Mouse (Mus musculus): ENCODE measurements around the gene Pla2g6. TPM values are rescaled to one million over a fixed set of nuclear protein-coding genes. Genes with fewer than 3 reads are reported as not detected.

Gene Pla2g6
- total and polyA plus RNA-seq, 3 experiments, result 9.3 to 20.9 (median 14.8) TPM

GRCm38 (mm10) chr15:79326264-79326663 is 1.9 kb downstream of the Pla2g6 start:
- peak overlapping the region; percentile 97 for H3K27ac ChIP-seq (ENCODE audit: insufficient read depth, low read depth)

GRCm38 (mm10) chr15:79325742-79326141 is 2.4 kb downstream of the Pla2g6 start:
- dilution Hi-C loops (cut with MboI; ENCODE audit: extremely low pct_ligation_motif_present, extremely low pct_unique_long_range_greater_than_20kb, low sequenced_read_pairs), result no loop called here
- Histone ChIP-seq H3K27ac (ENCODE audit: insufficient read depth, low read depth) (peak overlapping the region; percentile 97), H3K9me3 (replicated peaks; ENCODE audit: low read length) (no peaks in the 10 kb centered on the region), H3K4me2 (ENCODE audit: insufficient read depth, low read depth, poor library complexity, severe bottlenecking) (peak overlapping the region; percentile 95), H3K36me3 (replicated peaks in 1 of 2; ENCODE audit: control insufficient read depth in 1 of 2, insufficient read depth in 1 of 2, low read length in 1 of 2) (peaks cover 0 to 3% of the 10 kb centered on the region in 2 experiments), H3K4me1 (ENCODE audit: control insufficient read depth in 1 of 2, insufficient read depth in 2 of 2) (peaks cover 22 to 68% of the 10 kb centered on the region in 2 experiments), H3K27me3 (replicated peaks) (no peaks in the 10 kb centered on the region), H3K9ac (ENCODE audit: insufficient read depth, low read depth) (peak overlapping the region; percentile 55; the same call in 1 of the 2 replicates), H3K79me2 (replicated peaks; ENCODE audit: control insufficient read depth, extremely low read depth, insufficient read depth, poor library complexity, severe bottlenecking) (peaks cover 27% of the 10 kb centered on the region), H3K4me3 (replicated peaks in 1 of 3; ENCODE audit: low read depth in 2 of 3, low read length in 2 of 3, poor library complexity in 1 of 3) (peak overlapping the region in 2 of 3 experiments; percentile 11 to 13)
- in situ Hi-C loops (cut with MboI; ENCODE audit: low pct_ligation_motif_present, low pct_unique_long_range_greater_than_20kb, low sequenced_read_pairs), result loop anchor here (25.0 kb wide), 1 partner anchor 413 kb away; the partner anchor contains the start of gene Pdxp
- no peak for TF ChIP-seq RCOR1 (conservative IDR thresholded peaks at IDR 0.05; ENCODE audit: low read depth, low read length)
- TF ChIP-seq ETS1 (conservative IDR thresholded peaks at IDR 0.05; ENCODE audit: low read depth, low read length), result no peak
- TF ChIP-seq NRF1 (IDR thresholded peaks at IDR 0.05; ENCODE audit: low read depth, low read length), result no peak
- no peak for TF ChIP-seq ELF1 (IDR thresholded peaks at IDR 0.05; ENCODE audit: low read depth, low read length)
- TF ChIP-seq HCFC1 (IDR thresholded peaks at IDR 0.05; ENCODE audit: low read depth, low read length), result no peak
- no peak for TF ChIP-seq PAX5 (IDR thresholded peaks at IDR 0.05; ENCODE audit: low read length)
- no peak for TF ChIP-seq GABPA (IDR thresholded peaks at IDR 0.05; ENCODE audit: insufficient replicate concordance, low read depth, low read length)
- no peak for TF ChIP-seq NELFE (IDR thresholded peaks at IDR 0.05; ENCODE audit: low read depth, low read length)
- no peak for TF ChIP-seq KAT2A (IDR thresholded peaks at IDR 0.05; ENCODE audit: insufficient replicate concordance, low read length)
- TF ChIP-seq BHLHE40 (IDR thresholded peaks at IDR 0.05; ENCODE audit: low read depth, low read length), result no peak
- no peak for TF ChIP-seq CTCF (conservative IDR thresholded peaks at IDR 0.05 in 1 of 2, IDR thresholded peaks at IDR 0.05 in 1 of 2; ENCODE audit: low read depth in 2 of 2, low read length in 2 of 2)
- TF ChIP-seq TCF12 (IDR thresholded peaks at IDR 0.05; ENCODE audit: low read depth, low read length), result no peak
- TF ChIP-seq RAD21 (IDR thresholded peaks at IDR 0.05; ENCODE audit: low read depth, low read length), result no peak
- no peak for TF ChIP-seq EP300 (IDR thresholded peaks at IDR 0.05; ENCODE audit: low read length)
- TF ChIP-seq E2F4 (IDR thresholded peaks at IDR 0.05; ENCODE audit: insufficient replicate concordance, low read depth, low read length), result no peak
- TF ChIP-seq SIN3A (IDR thresholded peaks at IDR 0.05; ENCODE audit: low read length), result no peak
- no peak for TF ChIP-seq ZNF384 (IDR thresholded peaks at IDR 0.05; ENCODE audit: low read depth, low read length)
- TF ChIP-seq MXI1 (IDR thresholded peaks at IDR 0.05; ENCODE audit: low read depth, low read length), result no peak
- TF ChIP-seq UBTF (IDR thresholded peaks at IDR 0.05; ENCODE audit: low read depth, low read length), result no peak
- DNase-seq (ENCODE audit: extremely low read depth), result no peak

More at GRCm38 (mm10) chr15:79326264-79326663, 1.9 kb downstream of the Pla2g6 start:
- Histone ChIP-seq H3K79me2 (replicated peaks; ENCODE audit: control insufficient read depth, extremely low read depth, insufficient read depth, poor library complexity, severe bottlenecking) (peaks cover 25% of the 10 kb centered on the region), H3K36me3 (replicated peaks in 1 of 2; ENCODE audit: control insufficient read depth in 1 of 2, insufficient read depth in 1 of 2, low read length in 1 of 2) (peaks cover 0 to 3% of the 10 kb centered on the region in 2 experiments), H3K4me2 (ENCODE audit: insufficient read depth, low read depth, poor library complexity, severe bottlenecking) (peak overlapping the region; percentile 95), H3K4me3 (replicated peaks in 1 of 3; ENCODE audit: low read depth in 2 of 3, low read length in 2 of 3, poor library complexity in 1 of 3) (peak overlapping the region; percentile 31 to 91 (median 36)), H3K4me1 (ENCODE audit: control insufficient read depth in 1 of 2, insufficient read depth in 2 of 2) (peaks cover 21 to 68% of the 10 kb centered on the region in 2 experiments), H3K27me3 (replicated peaks) (no peaks in the 10 kb centered on the region), H3K9me3 (replicated peaks; ENCODE audit: low read length) (no peaks in the 10 kb centered on the region), H3K9ac (ENCODE audit: insufficient read depth, low read depth) (peak overlapping the region; percentile 55)
- DNase-seq (ENCODE audit: extremely low read depth), result peak; percentile 49
- in situ Hi-C loops (cut with MboI; ENCODE audit: low pct_ligation_motif_present, low pct_unique_long_range_greater_than_20kb, low sequenced_read_pairs), result loop anchor here (25.0 kb wide), 1 partner anchor 414 kb away; the partner anchor contains the start of gene Pdxp
- TF ChIP-seq MAX (IDR thresholded peaks at IDR 0.05; ENCODE audit: low read length) (no peak), MAZ (IDR thresholded peaks at IDR 0.05; ENCODE audit: low read depth, low read length) (no peak), USF2 (conservative IDR thresholded peaks at IDR 0.05; ENCODE audit: low read depth, low read length) (no peak), UBTF (IDR thresholded peaks at IDR 0.05; ENCODE audit: low read depth, low read length) (no peak), ZC3H11A (IDR thresholded peaks at IDR 0.05; ENCODE audit: low read depth, low read length) (no peak), SMC3 (IDR thresholded peaks at IDR 0.05; ENCODE audit: low read depth, low read length) (no peak), RAD21 (IDR thresholded peaks at IDR 0.05; ENCODE audit: low read depth, low read length) (no peak), IRF4 (IDR thresholded peaks at IDR 0.05; ENCODE audit: low read depth, low read length) (no peak), ZMIZ1 (IDR thresholded peaks at IDR 0.05; ENCODE audit: low read depth, low read length) (no peak), RCOR1 (conservative IDR thresholded peaks at IDR 0.05; ENCODE audit: low read depth, low read length) (no peak), TBP (conservative IDR thresholded peaks at IDR 0.05; ENCODE audit: low read depth, low read length) (no peak), MXI1 (IDR thresholded peaks at IDR 0.05; ENCODE audit: low read depth, low read length) (peak; percentile 63; the same call in 1 of the 2 replicates), JUN (IDR thresholded peaks at IDR 0.05; ENCODE audit: insufficient read depth, low read depth, low read length) (no peak), GABPA (IDR thresholded peaks at IDR 0.05; ENCODE audit: insufficient replicate concordance, low read depth, low read length) (no peak), MYC (IDR thresholded peaks at IDR 0.05; ENCODE audit: low read depth, low read length) (0 out of 2 replicates have a peak, but pooled peaks have one; percentile 28), ZNF384 (IDR thresholded peaks at IDR 0.05; ENCODE audit: low read depth, low read length) (no peak), E2F4 (IDR thresholded peaks at IDR 0.05; ENCODE audit: insufficient replicate concordance, low read depth, low read length) (no peak), USF1 (IDR thresholded peaks at IDR 0.05; ENCODE audit: low read depth, low read length) (no peak), POLR2A (IDR thresholded peaks at IDR 0.05; ENCODE audit: low read depth, low read length) (peak; percentile 27; the same call in 1 of the 2 replicates), POLR2AphosphoS2 (IDR thresholded peaks at IDR 0.05; ENCODE audit: low read depth, low read length) (no peak)
- dilution Hi-C loops (cut with MboI; ENCODE audit: extremely low pct_ligation_motif_present, extremely low pct_unique_long_range_greater_than_20kb, low sequenced_read_pairs), result no loop called here
